Mouse (Mus musculus) brain, embryonic 18.5 days (tissue): ENCODE data around the gene Ppp2r2c.

Experiments used
- DNase-seq: peaks from one replicate; pipeline ENCODE4 v3.0.0-alpha.2; 2012; ENCODE audit warnings: low read depth, low spot score

Ppp2r2c gene

GRCm38 (mm10) chr5:36895621-36896573, 27.6 kb downstream of the Ppp2r2c start:
- no peak for DNase-seq

GRCm38 (mm10) chr5:36897999-36898398, 29.7 kb downstream of the Ppp2r2c start:
- no peak for DNase-seq

DNA sequence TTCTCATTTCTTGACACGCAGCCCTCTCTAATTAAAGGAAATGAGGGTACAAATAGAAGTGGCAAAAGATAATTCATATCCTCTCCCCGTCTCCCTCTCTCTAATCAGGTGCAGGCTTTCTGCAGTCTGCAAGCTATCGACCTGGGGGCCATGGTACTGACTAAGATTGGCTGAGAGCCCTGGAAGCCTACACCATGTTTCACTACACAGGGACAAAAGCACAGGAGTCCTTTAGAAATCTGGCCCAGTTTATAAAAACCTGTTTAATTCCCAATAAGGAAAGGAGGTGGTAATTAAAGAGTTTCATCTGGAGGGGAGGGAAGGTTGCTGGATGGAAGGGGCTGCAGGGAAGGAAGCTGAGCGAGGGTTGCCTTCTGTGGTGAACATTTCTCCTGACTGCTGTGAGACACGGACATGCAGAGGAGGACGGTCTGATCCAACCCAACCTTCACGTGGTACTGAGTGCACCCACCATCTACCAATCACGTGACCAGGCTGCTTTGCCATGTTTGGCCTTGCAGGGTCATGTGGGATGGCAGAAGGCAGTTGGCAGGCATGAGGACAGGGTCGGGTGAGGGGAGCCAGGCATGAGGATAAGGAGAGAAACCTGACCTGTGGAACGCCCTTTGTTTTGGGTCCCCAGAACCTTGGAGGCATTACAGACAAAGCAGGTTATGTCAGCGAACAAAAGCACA, 30.2 kb downstream of the Ppp2r2c start:
- DNase-seq, result no peak

- no peak for DNase-seq
Measured at GRCm38 (mm10) chr5:36899392-36899791, 31.1 kb downstream of the Ppp2r2c start.

DNA sequence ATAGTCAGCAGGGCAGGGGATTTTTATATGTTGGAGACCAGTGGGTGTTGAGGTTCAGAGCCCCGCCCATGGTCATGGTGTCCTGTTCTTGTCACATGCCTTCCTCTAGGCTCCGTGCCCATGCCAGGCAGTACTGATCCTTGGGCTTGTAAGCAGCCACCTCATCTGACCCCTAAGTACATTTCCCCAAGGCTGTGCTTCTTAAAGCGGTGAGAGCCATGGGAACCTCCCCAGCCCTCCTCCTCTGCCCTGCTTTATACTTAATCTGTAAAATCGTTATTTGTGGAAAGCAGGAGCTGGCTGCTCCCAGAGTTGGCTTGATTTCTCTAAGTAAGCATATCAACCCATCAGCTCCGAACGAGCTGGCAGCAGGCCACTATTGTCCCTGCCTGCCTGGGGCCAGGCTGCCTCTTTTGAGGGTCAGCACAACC, 31.9 kb downstream of the Ppp2r2c start:
- no peak for DNase-seq

- DNase-seq, result no peak
Measured at GRCm38 (mm10) chr5:36902807-36903206, 34.5 kb downstream of the Ppp2r2c start.

DNA sequence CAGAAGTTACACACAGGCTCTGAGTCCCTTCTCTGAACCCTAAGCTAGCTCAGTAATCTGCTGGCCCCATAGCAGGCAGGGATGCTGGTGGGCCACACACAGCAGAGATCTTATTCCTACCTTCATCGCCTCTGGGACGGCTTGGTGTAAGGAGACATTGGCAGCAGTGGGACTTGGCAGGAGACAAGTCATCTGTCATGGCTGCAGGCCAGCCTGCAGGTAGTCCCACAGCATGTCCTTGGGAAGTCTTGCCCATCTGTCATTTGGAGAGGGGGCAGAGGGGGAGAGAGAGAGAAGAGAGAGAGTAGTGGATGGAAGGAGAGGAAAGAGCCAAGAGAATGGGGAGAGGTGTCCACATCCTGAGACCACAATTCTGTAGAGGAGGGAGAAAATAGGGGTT, 35.8 kb downstream of the Ppp2r2c start:
- DNase-seq, result no peak

GRCm38 (mm10) chr5:36904703-36905102, 36.4 kb downstream of the Ppp2r2c start:
- DNase-seq, result no peak

GRCm38 (mm10) chr5:36905216-36905615, 36.9 kb downstream of the Ppp2r2c start:
- DNase-seq, result no peak

- DNase-seq, result no peak
Measured at GRCm38 (mm10) chr5:36907695-36908094, 39.4 kb downstream of the Ppp2r2c start.

- no peak for DNase-seq
Measured at GRCm38 (mm10) chr5:36909545-36909944, 41.2 kb downstream of the Ppp2r2c start.

DNA sequence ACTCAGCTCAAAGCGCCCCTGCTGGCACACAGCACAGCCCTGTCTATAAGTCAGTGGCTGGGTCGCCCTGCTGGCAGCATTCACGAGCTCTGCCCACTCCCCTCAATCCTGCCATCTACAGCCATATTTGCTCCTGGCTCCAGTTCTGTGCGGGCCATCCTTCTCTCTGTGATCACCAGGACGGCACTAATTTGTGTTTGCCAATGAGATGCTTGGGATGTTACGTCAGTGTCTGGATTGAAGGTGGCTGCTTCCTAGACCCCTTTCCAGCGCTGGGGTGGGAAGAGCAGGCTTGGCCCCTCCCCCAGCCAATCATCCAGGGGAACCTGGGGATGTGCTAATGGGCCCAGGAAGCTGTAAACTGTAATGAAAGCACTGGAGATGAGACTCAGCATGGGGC, 42.7 kb downstream of the Ppp2r2c start:
- DNase-seq, result no peak

- no peak for DNase-seq
Measured at GRCm38 (mm10) chr5:36911759-36912352, 43.5 kb downstream of the Ppp2r2c start.

- no peak for DNase-seq
Measured at GRCm38 (mm10) chr5:36912602-36913310, 44.4 kb downstream of the Ppp2r2c start.

DNA sequence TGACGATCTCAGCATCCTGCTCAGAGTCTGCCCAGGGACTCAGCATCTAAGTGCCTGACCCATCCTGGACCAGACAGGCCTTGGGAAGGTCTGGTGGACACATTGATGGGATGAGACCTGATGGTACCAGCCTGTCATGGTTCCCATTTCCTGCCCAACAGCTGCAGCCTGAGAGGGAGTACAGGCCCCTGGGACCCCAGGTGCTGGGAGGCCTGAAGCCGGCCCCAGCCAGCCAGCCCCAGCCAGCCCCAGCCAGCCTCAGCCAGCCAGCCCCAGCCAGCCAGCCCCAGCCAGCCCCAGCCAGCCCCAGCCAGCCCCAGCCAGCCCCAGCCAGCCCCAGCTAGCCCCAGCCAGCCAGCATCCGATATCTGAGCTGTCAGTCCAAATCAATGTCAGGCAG, 46.9 kb downstream of the Ppp2r2c start:
- no peak for DNase-seq

- DNase-seq, result no peak
Measured at GRCm38 (mm10) chr5:36916581-36916980, 48.3 kb downstream of the Ppp2r2c start.

DNA sequence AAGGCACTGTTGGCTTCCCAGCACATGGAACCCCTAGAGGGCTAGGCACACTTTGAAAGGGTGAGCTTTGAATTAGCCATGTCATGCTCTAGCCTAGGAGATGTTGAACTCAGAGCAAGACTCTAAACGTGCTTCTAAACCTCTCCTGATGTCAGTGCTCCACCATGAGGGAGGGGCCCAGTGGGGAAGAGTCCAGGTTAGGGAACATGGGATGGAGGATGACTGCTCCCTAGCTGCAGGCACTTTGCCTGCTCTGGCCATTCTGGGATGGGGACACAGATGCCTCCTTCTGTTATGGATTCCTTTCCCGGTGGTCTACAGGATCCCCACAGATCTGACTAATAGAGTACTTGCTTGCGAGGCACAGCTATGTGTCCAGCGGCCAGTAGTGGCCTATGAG, 48.9 kb downstream of the Ppp2r2c start:
- DNase-seq, result no peak

DNA sequence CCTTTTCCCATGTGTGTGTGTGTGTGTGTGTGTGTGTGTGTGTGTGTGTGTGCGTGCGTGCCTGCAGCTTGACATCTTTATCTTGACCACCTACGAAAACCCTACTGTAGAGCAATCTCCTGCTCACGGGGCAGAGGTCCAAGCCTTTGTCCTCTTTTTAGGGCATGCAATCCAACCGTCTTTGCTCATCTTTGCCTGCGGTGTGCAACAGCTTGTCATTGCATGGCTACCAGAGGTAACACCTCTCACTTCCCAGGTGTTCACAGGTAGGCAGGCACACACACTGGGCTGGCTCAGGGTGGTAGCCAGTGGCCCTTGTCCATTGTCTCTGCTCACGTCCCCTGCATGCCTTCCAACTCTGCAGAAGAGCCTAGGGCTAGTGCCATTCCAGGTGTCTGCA, 49.7 kb downstream of the Ppp2r2c start:
- DNase-seq, result no peak

GRCm38 (mm10) chr5:36920072-36920471, 51.8 kb downstream of the Ppp2r2c start:
- no peak for DNase-seq

GRCm38 (mm10) chr5:36921871-36922270, 53.6 kb downstream of the Ppp2r2c start:
- DNase-seq, result no peak

DNA sequence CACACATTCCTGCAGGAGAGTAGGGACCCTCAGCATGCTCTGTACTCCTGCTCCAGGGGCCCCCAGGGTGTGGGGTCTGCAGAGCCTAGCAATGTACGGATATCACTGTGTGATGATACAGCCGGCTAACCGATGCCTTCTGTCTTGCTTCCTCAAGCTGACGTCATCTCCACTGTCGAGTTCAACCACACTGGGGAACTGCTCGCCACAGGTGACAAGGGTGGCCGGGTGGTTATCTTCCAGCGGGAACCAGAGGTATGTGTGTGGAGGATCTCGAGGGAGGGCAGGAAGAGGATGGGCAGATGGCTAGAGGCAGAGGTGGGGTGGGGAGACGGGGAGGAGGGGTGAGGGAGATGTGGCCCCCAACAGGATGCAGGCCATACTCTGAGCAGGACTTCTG, 54.5 kb downstream of the Ppp2r2c start:
- no peak for DNase-seq
